Mouse (Mus musculus): ENCODE data around the gene Olfr1423.
"Not testable (repeated sequence)": the region's sequence is repeated elsewhere in the genome, so short reads cannot be mapped to it uniquely, and the experiment has no call there.

Gene Olfr1423

DNA sequence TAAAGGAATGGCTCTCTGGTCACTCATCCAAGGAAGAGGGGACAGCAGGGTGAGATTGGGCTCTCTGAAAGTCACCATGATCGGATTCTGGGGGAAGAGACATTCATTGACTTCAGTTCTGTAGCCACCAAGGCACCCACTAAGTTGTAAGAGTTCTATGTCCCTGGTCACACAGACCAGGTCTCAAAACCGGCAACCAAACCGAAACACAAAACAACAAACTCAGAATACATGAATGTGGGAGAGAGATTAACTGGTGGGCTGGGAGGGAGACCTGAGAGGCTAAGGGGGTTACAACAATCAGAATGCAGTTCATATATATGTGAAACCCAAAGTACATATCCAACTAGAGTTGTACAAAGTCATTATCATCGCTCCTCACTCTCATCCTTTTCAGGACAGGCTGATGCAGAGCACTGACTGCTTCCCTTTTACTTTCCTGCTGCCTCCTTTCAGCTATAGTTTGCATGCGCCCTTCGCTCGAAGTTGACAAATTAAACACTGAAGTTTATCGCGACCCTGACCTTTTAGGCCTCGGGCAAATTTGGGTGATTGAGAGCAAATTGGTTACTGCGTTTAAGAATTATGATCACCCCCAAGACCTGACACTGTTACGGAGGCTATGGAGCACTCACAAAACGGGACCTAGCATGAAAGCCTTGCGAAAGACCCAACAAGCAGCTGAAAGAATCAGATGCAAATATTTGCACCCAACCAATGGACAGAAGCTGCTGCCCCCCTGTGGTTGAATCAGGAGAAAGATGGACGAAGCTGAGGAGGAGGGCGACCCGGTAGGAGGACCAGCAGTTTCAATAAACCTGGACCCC, 33.8 kb downstream of the Olfr1423 start:
- in situ Hi-C loops (cut with MboI; ENCODE audit: low sequenced_read_pairs), result loop anchor here (25.0 kb wide), 1 partner anchor 395 kb away; the partner anchor contains the start of genes Ms4a2 and Ms4a6d

DNA sequence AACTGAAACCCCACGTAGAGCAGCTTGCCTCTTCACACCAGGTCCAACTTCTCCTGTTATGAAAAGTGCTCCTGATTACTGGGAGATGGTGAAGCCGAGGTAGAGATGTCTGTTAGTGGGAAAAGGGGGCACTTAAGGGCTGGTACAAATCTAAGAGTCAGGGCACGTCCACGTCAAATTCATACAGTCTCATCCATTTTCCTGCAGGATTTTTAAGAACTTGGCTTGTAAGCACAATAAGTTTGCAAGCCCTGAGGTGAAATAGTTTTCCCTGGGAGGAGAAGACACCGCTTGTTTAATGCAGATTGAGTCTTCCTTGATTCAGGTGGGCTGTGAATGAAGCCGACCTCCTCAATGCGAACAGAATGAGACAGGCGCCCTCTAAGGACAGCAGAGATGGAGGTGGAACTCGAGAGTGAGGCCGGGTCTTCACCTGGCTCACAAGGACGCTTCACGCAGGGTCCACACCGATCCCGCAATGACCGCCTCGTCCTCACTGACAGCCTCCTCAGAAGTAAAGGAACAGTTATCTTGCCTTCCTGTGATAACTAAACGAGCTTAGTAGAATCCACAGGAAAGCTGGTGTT, 34.7 kb downstream of the Olfr1423 start:
- in situ Hi-C loops (cut with MboI; ENCODE audit: low sequenced_read_pairs), result loop anchor here (25.0 kb wide), 1 partner anchor 394 kb away; the partner anchor contains the start of genes Ms4a2 and Ms4a6d

- in situ Hi-C loops (cut with MboI; ENCODE audit: low sequenced_read_pairs), result loop anchor here (25.0 kb wide), 1 partner anchor 393 kb away; the partner anchor contains the start of genes Ms4a2 and Ms4a6d
Measured at GRCm38 (mm10) chr19:12005376-12006360, 35.4 kb downstream of the Olfr1423 start.

DNA sequence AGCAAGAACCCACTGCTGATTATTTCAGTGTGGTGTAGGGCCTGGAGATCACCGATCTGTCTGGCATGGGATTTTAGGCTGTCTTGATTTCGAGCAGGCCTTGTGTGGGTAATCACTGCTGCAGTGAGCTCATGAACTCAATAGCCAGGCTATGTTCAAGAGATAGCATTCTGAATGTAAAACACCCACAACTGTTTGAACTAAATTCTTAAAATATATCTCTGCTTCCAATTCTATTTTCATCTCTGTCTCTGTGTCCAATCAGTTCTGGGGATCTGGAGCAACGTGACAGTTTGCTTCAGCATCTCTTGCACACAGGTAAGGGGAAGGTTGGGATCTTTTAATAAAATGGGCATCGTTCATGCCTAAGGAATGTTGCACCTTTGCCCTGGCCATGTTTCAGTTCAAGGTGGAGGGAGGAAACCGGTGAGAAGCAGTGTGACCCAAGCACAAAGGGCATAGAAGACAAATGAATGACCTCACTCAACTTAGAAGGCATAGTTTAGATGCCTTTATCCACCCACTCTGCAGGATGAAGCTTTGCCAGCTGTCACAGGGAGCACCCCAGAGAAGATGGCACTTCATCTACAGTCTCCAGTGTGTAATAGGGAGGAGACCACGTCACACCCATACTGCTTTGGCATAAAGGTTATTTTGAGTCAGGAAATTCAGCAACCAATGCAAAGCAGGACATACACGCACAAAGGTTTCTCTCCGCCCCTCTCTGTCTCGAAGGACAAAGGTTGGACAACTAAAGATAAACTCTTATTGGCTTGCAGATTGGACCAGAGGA, 36.7 kb downstream of the Olfr1423 start:
- in situ Hi-C loops (cut with MboI; ENCODE audit: low sequenced_read_pairs), result loop anchor here (25.0 kb wide), 1 partner anchor 392 kb away; the partner anchor contains the start of genes Ms4a2 and Ms4a6d

GRCm38 (mm10) chr19:12003568-12003967, 37.5 kb downstream of the Olfr1423 start:
- in situ Hi-C loops (cut with MboI; ENCODE audit: low sequenced_read_pairs), result loop anchor here (25.0 kb wide), 1 partner anchor 391 kb away; the partner anchor contains the start of genes Ms4a2 and Ms4a6d

DNA sequence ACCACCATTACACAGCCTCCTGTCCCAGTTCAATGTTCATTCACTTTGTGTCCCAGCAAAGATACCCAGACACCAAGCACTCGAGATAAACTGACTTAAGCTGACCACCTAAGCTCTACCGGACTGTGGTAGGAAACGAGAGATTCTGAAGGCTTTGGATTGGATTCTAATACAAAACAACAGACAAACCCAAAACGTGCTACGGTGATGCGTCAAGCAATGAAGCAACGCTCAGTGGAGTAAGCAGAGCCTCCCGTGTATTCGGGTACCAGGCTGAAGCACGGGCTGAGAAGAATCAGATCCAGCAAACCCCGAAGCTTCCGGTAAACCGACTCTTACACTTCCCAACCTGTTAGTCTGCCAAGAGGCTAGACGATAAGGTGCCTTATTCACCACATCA, 38.3 kb downstream of the Olfr1423 start:
- in situ Hi-C loops (cut with MboI; ENCODE audit: low sequenced_read_pairs), result loop anchor here (25.0 kb wide), 1 partner anchor 390 kb away; the partner anchor contains the start of genes Ms4a2 and Ms4a6d

- in situ Hi-C loops (cut with MboI; ENCODE audit: low sequenced_read_pairs), result loop anchor here (25.0 kb wide), 1 partner anchor 390 kb away; the partner anchor contains the start of genes Ms4a2 and Ms4a6d
Measured at GRCm38 (mm10) chr19:12002125-12002524, 39.0 kb downstream of the Olfr1423 start.

GRCm38 (mm10) chr19:12001686-12002085, 39.4 kb downstream of the Olfr1423 start:
- in situ Hi-C loops (cut with MboI; ENCODE audit: low sequenced_read_pairs), result loop anchor here (25.0 kb wide), 1 partner anchor 389 kb away; the partner anchor contains the start of genes Ms4a2 and Ms4a6d

DNA sequence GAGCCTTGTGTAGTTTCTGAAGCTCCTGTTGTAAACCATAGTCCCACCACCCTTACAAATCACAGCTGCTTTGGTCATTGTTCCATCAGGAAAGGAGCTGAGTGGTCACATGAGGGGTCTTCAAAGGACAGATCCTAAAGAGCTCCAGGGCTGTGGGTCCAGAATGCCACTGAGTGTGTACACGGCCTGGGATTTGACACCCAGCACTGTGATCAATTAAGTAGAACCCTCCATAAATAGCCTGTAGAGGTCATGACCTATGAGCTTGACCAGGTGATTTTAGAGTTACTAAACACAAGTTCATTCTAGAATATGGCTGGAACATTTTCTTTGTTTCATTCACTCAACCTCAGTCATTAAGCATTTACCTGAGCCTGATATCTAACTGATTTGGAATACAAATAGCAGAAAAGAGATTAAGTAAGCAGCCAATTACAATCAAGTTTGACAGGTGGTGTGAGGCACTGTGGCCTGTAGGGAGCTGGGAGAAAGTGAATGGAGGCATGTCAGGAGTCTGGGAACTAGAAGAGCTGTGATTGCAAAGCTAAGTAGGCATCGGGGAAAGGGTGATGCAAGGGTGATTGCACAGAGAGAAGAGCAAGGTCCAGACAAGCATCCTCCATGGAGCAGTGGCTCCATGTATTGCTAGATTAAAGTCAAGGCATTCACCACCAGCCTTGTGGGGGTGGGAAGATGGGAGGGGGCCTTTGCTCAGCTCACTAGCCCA, 45.2 kb downstream of the Olfr1423 start:
- in situ Hi-C loops (cut with MboI; ENCODE audit: low sequenced_read_pairs), result no loop called here

GRCm38 (mm10) chr19:11994703-11995431, 46.2 kb downstream of the Olfr1423 start:
- in situ Hi-C loops (cut with MboI; ENCODE audit: low sequenced_read_pairs), result no loop called here

GRCm38 (mm10) chr19:11992441-11993029, 48.6 kb downstream of the Olfr1423 start:
- in situ Hi-C loops (cut with MboI; ENCODE audit: low sequenced_read_pairs), result no loop called here

- in situ Hi-C loops (cut with MboI; ENCODE audit: low sequenced_read_pairs), result no loop called here
Measured at GRCm38 (mm10) chr19:11992034-11992433, 49.1 kb downstream of the Olfr1423 start.

DNA sequence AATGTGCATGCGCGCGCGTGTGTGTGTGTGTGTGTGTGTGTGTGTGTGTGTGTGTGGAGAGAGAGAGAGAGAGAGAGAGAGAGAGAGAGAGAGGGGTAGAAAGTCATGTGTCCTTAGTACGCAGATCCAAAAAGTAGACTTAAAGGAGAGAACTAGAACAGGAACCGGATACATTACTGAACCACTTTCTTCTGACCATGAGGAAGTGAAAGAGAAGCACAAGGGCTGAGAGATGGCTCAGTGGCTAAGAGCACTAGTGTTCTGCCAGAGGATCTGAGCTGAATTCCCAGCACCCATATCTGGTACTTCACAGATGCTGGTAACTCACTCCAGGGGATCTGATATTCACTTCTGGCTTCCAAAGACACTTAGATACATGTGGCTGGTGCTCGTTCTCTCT, 51.8 kb downstream of the Olfr1423 start:
- in situ Hi-C loops (cut with MboI; ENCODE audit: low sequenced_read_pairs), result no loop called here

DNA sequence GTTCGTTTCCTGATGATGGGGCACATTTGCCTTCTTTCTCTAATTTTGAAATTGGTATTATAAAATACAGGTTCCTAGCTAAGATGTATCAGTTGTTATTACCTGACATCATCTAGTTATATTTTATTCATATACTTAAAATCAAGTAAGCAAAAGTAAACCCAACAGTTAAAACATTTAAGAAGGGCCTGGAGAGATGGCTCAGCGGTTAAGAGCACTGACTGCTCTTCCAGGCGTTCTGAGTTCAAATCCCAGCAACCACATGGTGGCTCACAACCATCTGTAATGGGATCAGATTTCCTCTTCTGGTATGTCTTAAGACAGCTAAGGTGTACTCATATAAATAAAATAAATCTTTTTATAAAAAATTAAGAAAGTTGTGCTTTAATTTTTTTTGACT, 53.3 kb downstream of the Olfr1423 start:
- in situ Hi-C loops (cut with MboI; ENCODE audit: low sequenced_read_pairs), result no loop called here

DNA sequence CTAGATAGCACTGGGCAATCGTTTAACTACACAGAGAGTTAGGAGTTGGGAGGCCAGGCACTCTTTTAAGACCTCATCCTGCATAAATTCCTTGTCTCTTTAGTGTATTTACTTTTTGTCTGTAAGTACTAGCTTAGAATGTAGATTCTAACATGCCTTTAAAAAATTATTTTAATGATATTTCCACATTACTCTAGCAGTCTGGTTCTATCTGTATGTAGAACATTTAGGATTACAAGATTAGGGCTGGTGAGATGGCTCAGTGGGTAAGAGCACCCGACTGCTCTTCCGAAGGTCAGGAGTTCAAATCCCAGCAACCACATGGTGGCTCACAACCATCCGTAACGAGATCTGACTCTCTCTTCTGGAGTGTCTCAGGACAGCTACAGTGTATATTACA, 56.5 kb downstream of the Olfr1423 start:
- in situ Hi-C loops (cut with MboI; ENCODE audit: low sequenced_read_pairs), result not testable (repeated sequence)
